Mouse (Mus musculus) ES-E14 (cell line): ENCODE measurements around the gene Chd5. TPM values are rescaled to one million over a fixed set of nuclear protein-coding genes. Genes with fewer than 3 reads are reported as not detected.

Experiments used
- DNase-seq: peaks from one replicate; pipeline ENCODE4 v3.0.0-alpha.2; 2013; ENCODE audit warnings: low read depth, low spot score
- H3K27ac ChIP-seq: 2 replicates; pipeline ENCODE4 v1.5.1; 2012; ENCODE audit warnings: low read depth, mild to moderate bottlenecking, low read length, moderate library complexity, mixed read lengths; ENCODE audit not compliant: poor library complexity, insufficient read depth, severe bottlenecking
- H3K36me3 ChIP-seq: 2 replicates; pipeline ENCODE4 v1.6.1; 2012; ENCODE audit warnings: mild to moderate bottlenecking, low read length, moderate library complexity, mixed read lengths; ENCODE audit not compliant: control insufficient read depth, poor library complexity, insufficient read depth, severe bottlenecking
- H3K4me1 ChIP-seq, 2 experiments: fragments of 150-350 bp in 1 of 2; sonication (generic) in 1 of 2; 2 replicates each; pipeline ENCODE4 v1.6.1; 2012; ENCODE audit warnings: low read length in 2 of 2, mild to moderate bottlenecking in 1 of 2, mixed read lengths in 1 of 2; ENCODE audit not compliant: control insufficient read depth in 2 of 2, insufficient read depth in 2 of 2, poor library complexity in 1 of 2
- H3K4me3 ChIP-seq, 2 experiments: fragments of 150-350 bp in 1 of 2; sonication (generic) in 1 of 2; 2 replicates each; pipeline ENCODE4 v1.5.1; 2012; ENCODE audit warnings: low read length in 2 of 2, low read depth in 1 of 2, mild to moderate bottlenecking in 1 of 2, mixed read lengths in 1 of 2; ENCODE audit not compliant: insufficient read depth in 1 of 2, poor library complexity in 1 of 2, severe bottlenecking in 1 of 2
- H3K9ac ChIP-seq: 2 replicates; pipeline ENCODE4 v1.6.1; 2012; ENCODE audit warnings: low read depth, mild to moderate bottlenecking, low read length, mixed read lengths; ENCODE audit not compliant: poor library complexity, insufficient read depth, severe bottlenecking
- H3K9me3 ChIP-seq: fragments of 150-350 bp; sonication (generic); 2 replicates; pipeline ENCODE4 v1.6.1; 2012; ENCODE audit warnings: low read depth, mild to moderate bottlenecking, low read length; ENCODE audit not compliant: control insufficient read depth, insufficient read depth
- CHD2 ChIP-seq: IDR thresholded peaks from 2 replicates; pipeline ENCODE4 v1.6.1; 2014; ENCODE audit warnings: mild to moderate bottlenecking, low read depth, low read length, inconsistent platforms
- HCFC1 ChIP-seq: IDR thresholded peaks from 2 replicates; pipeline ENCODE4 v1.6.1; 2012; ENCODE audit warnings: low read length, inconsistent platforms, borderline replicate concordance; ENCODE audit not compliant: insufficient read depth
- MAFK ChIP-seq: IDR thresholded peaks from 2 replicates; pipeline ENCODE4 v1.6.1; 2014; ENCODE audit warnings: mild to moderate bottlenecking, low read depth, low read length, inconsistent platforms; ENCODE audit not compliant: insufficient read depth
- ZC3H11A ChIP-seq: IDR thresholded peaks from 2 replicates; pipeline ENCODE4 v1.6.1; 2012; ENCODE audit warnings: low read depth, mild to moderate bottlenecking, inconsistent platforms, low read length, borderline replicate concordance
- ZNF384 ChIP-seq: IDR thresholded peaks from 2 replicates; pipeline ENCODE4 v1.6.1; 2012; ENCODE audit warnings: low read depth, low read length, inconsistent platforms
- in situ Hi-C, 2 experiments: fragments of 600-800 bp; cut with MboI; formaldehyde crosslinking; loops; one replicate each; pipeline ENCODE4 v1.15.1; 2025; ENCODE audit warnings: low sequenced_read_pairs in 2 of 2, inconsistent platforms in 1 of 2; ENCODE audit not compliant: unreplicated experiment in 2 of 2
- total RNA-seq: library from RNA; depleted of rRNA; stranded (reverse); fragments of 300-350 nt; gene quantifications from 2 replicates; pipeline ENCODE4 v1.2.3, GENCODE M21; 2012; rRNA removed

Gene Chd5
- total RNA-seq, 1 experiment: 3.1 TPM

GRCm38 (mm10) chr4:152432308-152432707 is 93.9 kb downstream of the Chd5 start:
- Histone ChIP-seq H3K4me3 (no peak overlapping the region), H3K27ac (no peak overlapping the region), H3K9me3 (no peaks in the 10 kb centered on the region), H3K9ac (no peak overlapping the region), H3K4me1 (peaks cover 2 to 6% of the 10 kb centered on the region in 2 experiments; a peak in 1 of 4 replicates), H3K36me3 (no peaks in the 10 kb centered on the region)
- in situ Hi-C loops: loop anchor here in 1 of 2 experiments (10.0 kb wide), 1 partner anchor 98 kb away; the partner anchor contains the start of gene Chd5
- no peak for DNase-seq
- TF ChIP-seq CHD2 (no peak), ZC3H11A (no peak), HCFC1 (no peak), ZNF384 (no peak), MAFK (no peak)

- H3K4me3 ChIP-seq: no peak overlapping the region
- peak; percentile 49; the same call in 1 of the 2 replicates for TF ChIP-seq ZC3H11A
- TF ChIP-seq ZNF384: no peak
- TF ChIP-seq CHD2: no peak
- peak; percentile 43; the same call in 1 of the 2 replicates for TF ChIP-seq MAFK
- TF ChIP-seq HCFC1: no peak
These were observed 96.4 kb downstream of the Chd5 start for GRCm38 (mm10) chr4:152434836-152435235.

DNA sequence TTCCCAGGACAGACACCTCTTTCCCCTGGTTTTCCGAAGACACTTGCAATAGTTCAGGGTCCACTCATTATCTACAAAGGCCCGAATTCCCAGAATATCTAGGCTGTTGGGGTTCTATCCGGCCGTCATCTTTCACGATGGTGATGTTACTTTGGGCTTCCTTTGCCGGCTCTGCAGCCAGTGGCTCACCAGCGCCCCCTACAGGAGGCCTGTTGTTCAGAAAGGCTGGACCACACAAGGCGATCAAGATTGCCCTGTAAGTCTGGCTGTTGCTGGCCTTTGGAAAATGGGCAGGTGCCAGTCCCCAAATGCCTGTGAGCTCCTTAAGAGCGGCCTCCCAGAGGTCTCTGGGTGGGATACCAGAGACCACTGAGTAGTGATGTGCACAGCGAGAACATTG is 96.8 kb downstream of the Chd5 start:
- H3K9me3 ChIP-seq: no peaks in the 10 kb centered on the region
- TF ChIP-seq ZNF384 (no peak), HCFC1 (no peak), ZC3H11A (no peak), CHD2 (no peak), MAFK (no peak)
- no peak overlapping the region for H3K4me3 ChIP-seq
- H3K9ac ChIP-seq: no peak overlapping the region
- no peak for DNase-seq
- H3K4me1 ChIP-seq: peaks cover 0 to 6% of the 10 kb centered on the region in 2 experiments; a peak in 1 of 4 replicates
- no peak overlapping the region for H3K27ac ChIP-seq
- in situ Hi-C loops: loop anchor here in 1 of 2 experiments (10.0 kb wide), 1 partner anchor 100 kb away; the partner anchor contains the start of gene Chd5
- H3K36me3 ChIP-seq: no peaks in the 10 kb centered on the region

More at GRCm38 (mm10) chr4:152434836-152435235, 96.4 kb downstream of the Chd5 start:
- in situ Hi-C loops: loop anchor here in 1 of 2 experiments (10.0 kb wide), 1 partner anchor 100 kb away; the partner anchor contains the start of gene Chd5
- H3K4me1 ChIP-seq: peaks cover 0 to 6% of the 10 kb centered on the region in 2 experiments; a peak in 1 of 4 replicates
- H3K36me3 ChIP-seq: no peaks in the 10 kb centered on the region
- DNase-seq: peak; percentile 84
- H3K27ac ChIP-seq: no peak overlapping the region
- no peaks in the 10 kb centered on the region for H3K9me3 ChIP-seq
- no peak overlapping the region for H3K9ac ChIP-seq

Other genes starting within 250 kb of the Chd5 start
- 3.8 and 5.7 TPM in 2 replicates for gene Tnfrsf25, start 222.7 kb upstream of the Chd5 start, total RNA-seq
- gene Espn, start 186.3 kb upstream of the Chd5 start, total RNA-seq: 5.6 and 6.6 TPM in 2 replicates
- gene Hes2, start 179.8 kb upstream of the Chd5 start, total RNA-seq: 0.32 and 0.58 TPM in 2 replicates
- gene Acot7, start 160.5 kb upstream of the Chd5 start, total RNA-seq: 38.8 and 51.9 TPM in 2 replicates
- gene Gpr153, start 64.4 kb upstream of the Chd5 start, total RNA-seq: 5.1 and 7.2 TPM in 2 replicates
- 0.58 and 1.1 TPM in 2 replicates for gene Hes3, start 47.0 kb upstream of the Chd5 start, total RNA-seq
- 47.7 and 61.4 TPM in 2 replicates for gene Icmt, start 41.4 kb upstream of the Chd5 start, total RNA-seq
- gene Rnf207, start 19.7 kb upstream of the Chd5 start, total RNA-seq: 4.6 and 9.0 TPM in 2 replicates
- 1,269 and 1,458 TPM in 2 replicates for gene Rpl22, start 12.9 kb upstream of the Chd5 start, total RNA-seq
- gene Nphp4, start 138.1 kb downstream of the Chd5 start, total RNA-seq: 2.5 and 3.1 TPM in 2 replicates
- 1.6 TPM in 2 replicates for gene Kcnab2, start 139.2 kb downstream of the Chd5 start, total RNA-seq